Mouse (Mus musculus) gastrocnemius, postnatal 14 days (tissue): ENCODE measurements around the gene Nrp2. TPM values are rescaled to one million over a fixed set of nuclear protein-coding genes. Genes with fewer than 3 reads are reported as not detected.

ENCODE experiments used
- DNase-seq: peaks from one replicate; pipeline ENCODE4 v3.0.0; 2021; ENCODE audit warnings: mixed read lengths
- intact Hi-C: fragments of 180-260 bp; cut with DNase I; formaldehyde crosslinking; loops from one replicate; pipeline ENCODE4 v1.15.1; 2025; ENCODE audit warnings: low total_unique reads
- total RNA-seq, 2 experiments: library from RNA; stranded (reverse); gene quantifications; 2 replicates each; pipeline ENCODE4 v1.2.3; 2021

Nrp2 gene
- total RNA-seq, 2 experiments from 2014 or later: 13.3 to 14.2 TPM

GRCm38 (mm10) chr1:62801429-62801828 lies 98.3 kb downstream of the Nrp2 start:
- intact Hi-C loops: no loop called here
- DNase-seq: no peak

- no peak for DNase-seq
- intact Hi-C loops: no loop called here
Observed at GRCm38 (mm10) chr1:62801842-62802241, 98.8 kb downstream of the Nrp2 start.

DNA sequence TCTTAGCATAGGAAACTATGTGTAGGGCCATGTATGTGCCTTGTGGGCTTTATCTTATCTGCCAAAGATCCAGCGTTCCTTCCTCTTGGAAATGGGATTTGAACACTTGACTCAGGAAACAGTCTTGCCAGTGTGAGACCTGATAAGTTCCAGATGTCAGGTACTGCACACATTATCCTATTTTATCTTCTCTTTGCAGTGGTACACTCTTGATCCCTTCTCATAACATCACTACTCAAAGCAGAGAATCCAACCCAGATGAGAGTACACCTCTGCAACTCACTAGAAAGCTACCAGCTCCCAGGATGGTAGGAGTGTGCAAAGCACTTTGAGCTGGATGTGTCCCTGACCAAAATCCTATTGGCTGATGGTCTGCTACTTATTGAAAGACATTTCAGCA lies 100.5 kb downstream of the Nrp2 start:
- intact Hi-C loops: no loop called here
- DNase-seq: no peak

GRCm38 (mm10) chr1:62806014-62806413 lies 102.9 kb downstream of the Nrp2 start:
- intact Hi-C loops: no loop called here
- DNase-seq: no peak

- DNase-seq: no peak
- intact Hi-C loops: no loop called here
Observed at GRCm38 (mm10) chr1:62808395-62808794, 105.3 kb downstream of the Nrp2 start.

- DNase-seq: no peak
- intact Hi-C loops: no loop called here
Observed at GRCm38 (mm10) chr1:62809601-62810228, 106.6 kb downstream of the Nrp2 start.

- DNase-seq: peak; percentile 30
- intact Hi-C loops: no loop called here
Observed at GRCm38 (mm10) chr1:62811141-62811540, 108.1 kb downstream of the Nrp2 start.

- DNase-seq: no peak
- intact Hi-C loops: no loop called here
Observed at GRCm38 (mm10) chr1:62812701-62813684, 109.9 kb downstream of the Nrp2 start.

GRCm38 (mm10) chr1:62813938-62814337 lies 110.9 kb downstream of the Nrp2 start:
- DNase-seq: no peak
- intact Hi-C loops: no loop called here

GRCm38 (mm10) chr1:62817566-62817965 lies 114.5 kb downstream of the Nrp2 start:
- intact Hi-C loops: no loop called here

DNA sequence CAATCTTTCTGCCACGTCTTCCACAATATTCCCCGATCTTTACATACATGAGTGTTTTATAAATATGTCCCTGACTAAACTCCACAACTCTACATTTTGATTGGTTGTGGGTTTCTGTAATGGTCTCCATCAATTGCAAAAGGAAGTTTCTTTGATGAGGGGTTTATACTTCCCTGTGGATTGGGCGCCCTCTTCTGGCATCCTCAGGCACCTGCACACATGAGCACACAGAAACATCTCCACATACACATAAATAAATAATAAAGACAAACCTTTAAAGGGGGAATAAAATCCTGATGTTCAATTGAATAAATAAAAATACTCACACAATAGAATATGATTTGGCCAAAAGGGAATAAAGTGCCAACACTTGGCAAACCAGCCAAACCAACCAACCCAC lies 117.1 kb downstream of the Nrp2 start:
- intact Hi-C loops: no loop called here
- no peak for DNase-seq

More at GRCm38 (mm10) chr1:62817566-62817965, 114.5 kb downstream of the Nrp2 start:
- no peak for DNase-seq

GRCm38 (mm10) chr1:62821509-62822398 lies 118.7 kb downstream of the Nrp2 start:
- intact Hi-C loops: no loop called here
- no peak for DNase-seq

- DNase-seq: no peak
- intact Hi-C loops: no loop called here
Observed at GRCm38 (mm10) chr1:62823549-62824195, 120.6 kb downstream of the Nrp2 start.

DNA sequence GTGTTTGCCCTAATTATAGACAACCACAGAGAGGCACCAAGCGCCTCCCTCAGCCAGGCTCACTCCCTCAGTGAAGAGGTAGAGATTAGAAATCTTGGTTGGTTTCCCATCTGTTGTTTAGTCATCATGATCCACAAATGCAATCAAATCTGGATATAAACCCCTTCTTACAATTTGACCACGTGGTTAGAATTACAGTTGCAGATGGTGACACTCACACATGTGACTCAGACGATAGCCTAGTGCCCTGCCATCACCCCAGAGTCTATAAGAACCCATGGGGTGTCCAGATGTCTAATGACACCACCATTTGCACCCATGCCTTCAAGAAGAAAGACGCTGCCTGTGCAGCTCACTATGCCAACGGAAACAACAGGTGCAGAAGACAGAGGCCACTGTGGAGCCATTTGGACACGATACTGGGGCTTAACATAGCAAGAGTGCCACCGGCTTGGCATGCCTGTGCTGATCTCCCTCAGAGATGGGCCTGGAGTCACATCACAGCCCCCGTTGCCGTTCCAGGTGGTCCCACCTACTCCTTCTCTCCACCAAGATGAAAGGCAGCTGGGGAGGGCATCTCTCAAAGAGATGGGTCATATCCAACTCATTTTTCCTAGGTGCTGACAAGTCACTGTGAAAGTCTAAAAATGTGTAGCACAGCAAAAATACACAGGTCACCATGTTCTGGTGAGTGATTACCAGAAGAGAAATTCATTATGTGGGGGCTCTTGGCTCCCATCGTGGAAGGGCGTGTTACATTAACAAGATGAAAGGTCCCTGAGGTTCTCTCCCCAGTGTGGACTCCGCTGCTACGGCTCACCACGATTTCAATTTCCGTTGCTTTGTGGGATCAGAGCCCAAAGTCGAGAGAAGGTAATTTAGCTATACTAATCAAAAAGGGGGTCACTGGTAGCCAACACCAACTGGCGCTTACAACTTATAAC lies 123.0 kb downstream of the Nrp2 start:
- intact Hi-C loops: no loop called here

GRCm38 (mm10) chr1:62827316-62827715 lies 124.2 kb downstream of the Nrp2 start:
- intact Hi-C loops: no loop called here
- no peak for DNase-seq

More for the DNA sequence above, 123.0 kb downstream of the Nrp2 start:
- no peak for DNase-seq

DNA sequence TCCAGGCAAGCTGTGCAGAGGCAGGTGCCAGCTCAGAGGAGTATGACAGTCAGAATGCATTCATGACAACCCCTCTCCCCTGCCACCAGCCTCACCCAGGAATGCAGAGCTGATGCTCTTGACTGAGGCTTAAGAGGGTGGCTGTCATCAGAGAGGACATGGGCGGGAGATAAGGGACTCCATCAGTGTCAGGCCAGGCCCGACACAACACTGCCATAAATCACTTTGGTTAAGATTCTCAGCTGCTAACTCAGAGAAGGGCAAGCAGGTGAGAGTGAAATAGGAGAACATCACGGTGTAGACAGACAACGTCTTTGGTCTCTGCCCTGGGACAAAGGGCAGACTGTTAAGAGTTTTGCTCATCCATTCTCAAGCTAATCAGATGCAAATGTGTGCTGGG lies 125.1 kb downstream of the Nrp2 start:
- no peak for DNase-seq
- intact Hi-C loops: no loop called here

DNA sequence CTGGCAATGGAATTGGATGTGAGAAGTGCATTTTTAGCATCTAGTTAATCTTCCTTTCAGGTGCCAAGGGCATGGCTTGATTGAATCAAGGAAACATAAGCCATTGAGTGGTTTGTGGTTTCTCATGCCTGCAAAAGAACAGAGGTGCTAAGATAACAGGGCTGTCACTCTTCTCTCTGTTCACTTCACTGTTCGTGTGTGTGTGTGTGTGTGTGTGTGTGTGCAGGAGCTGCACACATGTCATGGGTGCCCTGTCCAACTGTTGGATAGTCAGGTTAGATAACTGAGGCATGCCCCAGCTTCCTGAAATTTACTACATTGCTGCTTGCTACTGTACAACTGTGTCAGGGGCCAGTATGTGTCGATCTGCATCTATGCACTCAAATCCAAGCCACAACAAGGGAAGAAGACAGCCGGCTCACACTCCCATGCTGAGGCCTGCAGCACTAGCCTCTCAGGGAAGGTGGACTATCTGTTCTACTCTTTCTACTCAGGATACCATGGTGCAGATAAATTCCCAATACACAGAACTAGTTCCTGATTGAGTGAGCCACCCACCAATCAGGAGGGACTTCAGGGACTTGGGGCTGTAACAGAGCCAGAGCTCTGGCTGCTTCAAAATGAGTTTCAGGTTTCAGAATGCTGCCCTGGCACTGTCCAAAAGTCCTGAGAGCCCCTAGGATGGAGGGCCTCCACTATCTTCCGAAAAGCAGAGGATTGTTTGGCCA lies 126.8 kb downstream of the Nrp2 start:
- intact Hi-C loops: no loop called here
- DNase-seq: no peak

GRCm38 (mm10) chr1:62830418-62830769 lies 127.3 kb downstream of the Nrp2 start:
- intact Hi-C loops: no loop called here
- no peak for DNase-seq
